Mouse (Mus musculus) midbrain, embryonic 15.5 days (tissue): ENCODE measurements around the gene Pank3. TPM values are rescaled to one million over a fixed set of nuclear protein-coding genes. Genes with fewer than 3 reads are reported as not detected.
"Not testable (repeated sequence)": the region's sequence is repeated elsewhere in the genome, so short reads cannot be mapped to it uniquely, and the experiment has no call there.

Source experiments
- ATAC-seq: fragments of 200-750 bp; cut with Nextera tagmentation; replicated peaks from 2 replicates; pipeline ENCODE4 v1.8.0; 2017; ENCODE audit warnings: moderate TSS enrichment
- H3K27ac ChIP-seq: fragments of 300-500 bp; sonication (generic); 2 replicates; pipeline ENCODE4 v1.5.1; 2015; ENCODE audit warnings: mild to moderate bottlenecking, inconsistent platforms
- H3K27me3 ChIP-seq: fragments of 300-500 bp; sonication (generic); replicated peaks from 2 replicates; pipeline ENCODE4 v1.6.1; 2015; ENCODE audit warnings: inconsistent platforms
- H3K36me3 ChIP-seq: fragments of 300-500 bp; sonication (generic); replicated peaks from 2 replicates; pipeline ENCODE4 v1.6.1; 2015; ENCODE audit warnings: inconsistent platforms
- H3K4me1 ChIP-seq: fragments of 300-500 bp; sonication (generic); 2 replicates; pipeline ENCODE4 v1.6.1; 2015; ENCODE audit warnings: inconsistent platforms
- H3K4me2 ChIP-seq: fragments of 300-500 bp; sonication (generic); 2 replicates; pipeline ENCODE4 v1.6.1; 2015; ENCODE audit warnings: inconsistent platforms, mild to moderate bottlenecking, moderate library complexity
- H3K4me3 ChIP-seq: fragments of 300-500 bp; sonication (generic); 2 replicates; pipeline ENCODE4 v1.5.1; 2015; ENCODE audit warnings: mild to moderate bottlenecking, inconsistent platforms
- H3K9ac ChIP-seq: fragments of 300-500 bp; sonication (generic); 2 replicates; pipeline ENCODE4 v1.6.1; 2015; ENCODE audit warnings: mild to moderate bottlenecking, inconsistent platforms
- H3K9me3 ChIP-seq: fragments of 300-500 bp; sonication (generic); 2 replicates; pipeline ENCODE4 v1.6.1; 2016; ENCODE audit warnings: inconsistent platforms
- WGBS: fragments of 180-500 bp; shearing (Covaris S2); methylation state at CpG from one replicate; pipeline ENCODE4 v1.1.7; 2015; ENCODE audit warnings: mixed read lengths; 5-methylcytosine and 5-hydroxymethylcytosine counted together
- microRNA counts: library from miRNA; unstranded; fragments of <30 nt; microRNA quantifications from one replicate; lab custom pipeline; 2016
- microRNA-seq: library from miRNA; unstranded; fragments of <30 nt; microRNA quantifications from one replicate; pipeline ENCODE4, GENCODE M21; 2016
- polyA plus RNA-seq: library from polyadenylated mRNA; unstranded; fragments of >200 nt; fragmentation: Nextera tagmentation; extraction: Ambion mirVana; gene quantifications from 2 replicates; pipeline ENCODE4 v1.2.1, GENCODE M21; 2015

Pank3 gene
- polyA plus RNA-seq, 1 experiment from 2014 or later: 20.7 TPM

DNA sequence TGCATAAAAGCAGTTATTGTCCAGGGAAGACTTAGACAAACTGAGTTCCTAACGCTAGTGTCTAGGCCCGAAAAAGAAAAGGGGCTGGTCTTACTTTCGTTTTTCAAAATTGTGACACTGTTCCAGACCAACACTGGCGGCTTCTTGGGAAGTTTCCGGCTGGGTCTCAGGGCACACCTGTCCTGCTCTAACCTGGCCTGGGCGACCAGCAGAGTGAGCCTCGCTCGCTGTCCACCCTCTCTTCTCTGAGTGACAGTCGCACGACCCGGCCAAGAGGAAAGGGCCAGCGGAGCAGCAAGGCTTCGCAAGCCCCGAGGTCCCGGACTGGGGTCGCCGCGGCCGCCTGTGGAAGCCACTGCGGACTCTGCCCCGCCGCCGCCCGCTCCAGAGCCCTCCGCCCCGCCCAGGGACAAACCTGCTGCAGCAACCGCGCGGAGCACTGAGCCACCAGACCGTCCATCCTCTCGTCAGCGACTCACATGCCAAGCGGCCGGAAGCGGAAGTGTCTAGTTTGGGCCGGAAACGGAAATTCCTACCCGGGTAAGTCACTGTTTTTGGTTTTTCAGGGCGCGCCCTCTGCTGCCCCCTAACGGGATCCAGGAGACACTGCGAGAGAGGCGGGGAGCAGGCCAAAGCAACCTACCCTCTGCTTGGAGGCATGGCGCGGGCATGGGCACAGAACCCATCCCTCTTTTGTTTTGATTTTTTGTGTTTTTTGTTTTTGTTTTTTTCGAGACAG lies 64.9 kb downstream of the Pank3 start, which contains the start of gene Rars:
Rars (minus strand) TSS at position 485 of the 739 bp plus-strand sequence.
- Histone ChIP-seq H3K4me2 (peak within 1 kb of the TSS; percentile 79), H3K9ac (peak within 1 kb of the TSS; percentile 91), H3K4me1 (peaks cover 30% of the 10 kb centered on the region), H3K4me3 (peak within 1 kb of the TSS; percentile 98), H3K9me3 (no peaks in the 10 kb centered on the region), H3K36me3 (peaks cover 14% of the 10 kb centered on the region), H3K27me3 (no peaks in the 10 kb centered on the region), H3K27ac (peak within 1 kb of the TSS; percentile 64)
- ATAC-seq: peak; percentile 80
- 2% methylated on average over 46 of the region's 46 CpGs for WGBS

DNA sequence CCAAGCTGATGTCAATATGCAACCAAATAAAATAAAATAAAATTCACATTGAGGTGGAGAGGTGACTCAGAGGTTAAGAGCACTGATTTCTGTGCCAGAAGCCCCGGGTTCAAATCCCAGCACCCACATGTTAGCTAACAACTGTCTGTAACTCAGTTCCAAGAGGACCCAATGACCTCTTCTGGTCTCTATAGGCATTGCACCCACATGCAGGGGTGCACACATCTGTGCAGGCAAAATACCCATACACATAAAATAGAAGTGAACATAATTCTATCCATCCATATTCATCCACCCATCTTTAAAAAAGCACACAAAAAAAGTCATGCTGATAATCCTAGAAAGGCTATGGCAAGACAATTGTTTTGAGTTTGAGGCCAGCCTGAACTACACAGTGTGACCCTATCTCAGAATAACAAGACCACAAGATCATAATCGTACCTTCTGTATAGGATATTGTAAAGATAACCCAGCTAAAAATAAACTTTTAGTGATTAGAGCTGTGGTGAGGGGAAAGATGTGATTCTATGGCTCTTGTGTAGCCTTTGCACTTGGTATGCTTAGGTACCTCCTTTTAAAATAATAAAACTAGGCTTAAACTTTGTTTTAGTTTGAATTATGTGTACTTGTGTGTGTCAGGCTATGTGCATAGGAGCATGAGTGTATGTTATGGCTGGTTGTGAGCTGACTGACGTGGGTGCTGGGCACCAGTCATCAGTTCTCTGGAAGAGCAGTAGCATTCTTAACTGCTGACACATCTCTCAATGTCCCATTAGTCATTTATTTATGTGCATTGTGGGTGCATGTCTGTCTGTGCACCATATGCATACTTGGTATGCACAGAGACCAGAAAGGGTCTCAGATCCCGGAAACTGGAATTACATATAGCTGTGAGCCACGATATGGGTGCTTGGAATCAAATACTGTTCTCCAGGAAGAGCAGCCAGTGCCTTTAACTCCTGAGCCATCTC lies 68.2 kb downstream of the Pank3 start:
- peaks cover 25% of the 10 kb centered on the region for H3K4me1 ChIP-seq
- no peak for ATAC-seq
- no peak overlapping the region for H3K9ac ChIP-seq
- H3K9me3 ChIP-seq: no peaks in the 10 kb centered on the region
- H3K4me3 ChIP-seq: no peak overlapping the region
- H3K27me3 ChIP-seq: no peaks in the 10 kb centered on the region
- H3K36me3 ChIP-seq: no peaks in the 10 kb centered on the region
- 0 out of 2 replicates have a peak overlapping the region, but pooled peaks have one; percentile 30 for H3K27ac ChIP-seq
- 89% methylated on average over 5 of the region's 5 CpGs for WGBS
- peak overlapping the region; percentile 54; the same call in 1 of the 2 replicates for H3K4me2 ChIP-seq

DNA sequence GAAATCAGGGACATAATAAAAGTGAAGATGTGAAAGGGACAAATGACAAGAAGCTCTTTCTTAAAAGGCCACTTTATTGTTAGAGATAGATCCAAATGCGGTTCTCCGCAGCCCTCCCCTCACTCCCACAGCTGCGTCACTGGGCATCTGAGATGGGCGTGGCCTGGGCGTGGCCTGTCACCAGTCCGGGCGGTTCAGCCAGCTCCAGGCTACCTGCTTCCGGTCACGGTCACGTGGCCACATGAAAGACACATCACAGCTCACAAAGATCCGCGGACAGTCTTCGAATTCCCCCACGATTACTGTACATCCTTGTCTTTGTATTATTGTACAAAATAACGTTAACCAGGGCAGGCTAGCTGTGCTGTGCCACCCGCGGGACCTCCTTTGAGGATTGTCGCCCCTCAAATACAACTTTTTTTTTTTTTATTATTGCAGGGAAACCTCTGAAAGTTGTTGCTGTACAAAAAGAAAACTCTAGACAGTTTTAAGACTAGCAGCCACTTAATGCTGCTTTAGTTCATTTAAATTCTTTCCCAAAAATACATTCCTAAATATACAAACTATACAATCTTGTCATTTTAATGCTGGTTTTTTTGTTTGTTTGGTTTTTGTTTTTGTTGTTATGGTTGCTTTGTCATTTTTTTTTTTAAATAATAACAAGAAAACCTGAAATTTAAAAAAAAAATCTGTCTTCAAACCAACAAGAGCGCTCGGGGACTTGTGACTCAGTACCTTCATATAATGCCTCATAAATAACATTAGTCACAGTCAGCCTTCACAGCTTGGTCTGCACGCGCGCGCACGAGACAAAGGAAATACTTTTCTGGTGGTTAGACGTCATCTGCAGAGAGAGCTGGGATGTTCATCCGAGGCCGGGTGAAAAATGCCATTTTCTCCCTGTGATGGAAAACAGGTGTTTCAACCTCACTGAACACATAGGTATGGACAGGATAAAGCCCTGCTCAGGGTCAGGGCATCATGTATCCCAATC lies 69.4 kb downstream of the Pank3 start:
- Histone ChIP-seq H3K4me3 (peak overlapping the region; percentile 33), H3K27me3 (no peaks in the 10 kb centered on the region), H3K36me3 (no peaks in the 10 kb centered on the region), H3K9me3 (no peaks in the 10 kb centered on the region), H3K4me1 (peaks cover 14% of the 10 kb centered on the region), H3K4me2 (peak overlapping the region; percentile 54), H3K9ac (0 out of 2 replicates have a peak overlapping the region, but pooled peaks have one; percentile 22), H3K27ac (peak overlapping the region; percentile 48; the same call in 1 of the 2 replicates)
- WGBS: 21% methylated on average over 28 of the region's 28 CpGs
- peak; percentile 70 for ATAC-seq

DNA sequence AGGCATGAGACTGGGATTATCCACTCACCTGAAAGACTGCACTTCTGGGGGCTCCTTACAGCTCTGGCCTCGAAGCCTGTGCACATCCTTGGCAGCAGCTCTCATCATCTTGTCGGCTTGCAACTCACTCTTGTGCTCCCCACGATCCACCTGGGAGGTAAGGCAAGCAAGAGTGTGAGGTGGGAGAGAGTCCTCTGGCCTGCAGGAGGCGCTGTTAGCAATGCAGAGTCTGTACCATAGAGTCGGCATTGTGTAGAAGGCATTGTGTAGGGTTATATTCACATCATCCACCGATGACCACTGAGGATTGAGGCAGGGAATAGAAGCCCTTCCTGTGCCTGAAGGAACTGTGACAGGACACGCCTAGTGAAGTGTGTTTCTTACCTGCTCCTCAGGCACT lies 71.0 kb downstream of the Pank3 start:
- Histone ChIP-seq H3K9ac (no peak overlapping the region), H3K4me2 (no peak overlapping the region), H3K36me3 (no peaks in the 10 kb centered on the region), H3K4me3 (no peak overlapping the region), H3K27ac (no peak overlapping the region), H3K27me3 (no peaks in the 10 kb centered on the region), H3K9me3 (no peaks in the 10 kb centered on the region), H3K4me1 (peaks cover 12% of the 10 kb centered on the region)
- ATAC-seq: no peak
- 83% methylated on average over 7 of the region's 7 CpGs for WGBS

DNA sequence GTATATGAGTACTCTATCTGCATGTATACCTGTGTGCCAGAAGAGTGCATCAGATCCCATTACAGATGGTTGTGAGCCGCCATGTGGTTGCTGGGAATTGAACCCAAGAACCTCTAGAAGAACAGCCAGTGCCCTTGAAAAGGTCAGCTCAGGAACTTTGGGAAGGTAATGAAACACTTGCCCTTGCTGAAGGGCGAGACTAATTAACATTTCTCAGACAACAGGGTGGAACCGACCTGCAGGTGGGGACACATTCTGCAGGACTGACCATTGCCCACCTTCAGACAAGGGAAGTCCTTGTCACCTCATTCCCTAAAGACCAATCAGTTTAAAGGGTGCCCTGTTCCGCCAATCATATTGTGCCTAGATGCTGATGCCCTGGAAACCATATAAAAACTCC lies 71.5 kb downstream of the Pank3 start:
- H3K4me3 ChIP-seq, H3K9me3 ChIP-seq, H3K4me2 ChIP-seq, H3K36me3 ChIP-seq, ATAC-seq, H3K27me3 ChIP-seq, H3K9ac ChIP-seq, H3K27ac ChIP-seq: not testable (repeated sequence)
- H3K4me1 ChIP-seq: peaks cover 12% of the 10 kb centered on the region
- WGBS: 95% methylated on average over 4 of the region's 4 CpGs

MicroRNAs encoded within 50 kb of the gene (microRNA counts, 519-probe panel; counts per million panel counts)
- 4,164 counts per million, percentile 92 among the panel's probes with 10 or more counts for microRNA mmu-miR-103 (lab: Ali Mortazavi, UCI)

Small RNAs within 50 kb of the gene (microRNA-seq; reads per million reads assigned to microRNA genes)
- gene Mir103-1: 6.6 reads per million, percentile 26 among the genes with 10 or more reads in this experiment

Other genes starting within 250 kb of the Pank3 start
- 25.1 and 25.8 TPM in 2 replicates for gene Fbll1, start 29.4 kb downstream of the Pank3 start, polyA plus RNA-seq
- gene Rars, start 65.0 kb downstream of the Pank3 start, polyA plus RNA-seq: 68.2 and 68.6 TPM in 2 replicates
- 13.2 and 18.1 TPM in 2 replicates for gene Wwc1, start 211.0 kb downstream of the Pank3 start, polyA plus RNA-seq